ENCODE assay signal across 22 mouse cellular contexts in genomic region chr13:91385393-91385792, GRCm38 (mm10).
DNase-seq lines count a peak whose midpoint lies in the region; ATAC-seq and TF ChIP-seq lines count a peak whose summit lies in the region.
"Had no signal": no experiment of that assay in that cellular context is flagged by ENCODE, and none has a peak within 500 bp of the region (broad histone marks: within the 10 kb centered on the region; RNA-seq: fewer than 3 reads in every experiment).

No protein-coding gene starts in this region.

- H3K4me3 ChIP-seq in midbrain, postnatal 0 days (ENCODE audit: low read depth, low read length) = no peak overlapping the region
- no peak overlapping the region for H3K4me3 ChIP-seq in midbrain, embryonic 14.5 days (replicated peaks; ENCODE audit: low read depth, low read length)
- H3K4me3 ChIP-seq: embryonic facial prominence, embryonic 12.5 days had no signal

- H3K36me3 ChIP-seq in midbrain, postnatal 0 days (ENCODE audit: insufficient read depth, low read length) = no peaks in the 10 kb centered on the region
- no peaks in the 10 kb centered on the region for H3K36me3 ChIP-seq in midbrain, embryonic 14.5 days (ENCODE audit: control insufficient read depth, insufficient read depth, low read length)
- H3K36me3 ChIP-seq: embryonic facial prominence, embryonic 12.5 days; G1E had no signal

- no peak overlapping the region for H3K4me2 ChIP-seq in midbrain, postnatal 0 days (ENCODE audit: low read depth, low read length, poor library complexity, severe bottlenecking)
- no peak overlapping the region for H3K4me2 ChIP-seq in midbrain, embryonic 14.5 days (ENCODE audit: low read length)
- H3K4me2 ChIP-seq: embryonic facial prominence, embryonic 12.5 days; hindbrain, embryonic 14.5 days had no signal

- H3K27me3 ChIP-seq in midbrain, postnatal 0 days (ENCODE audit: insufficient read depth, low read length) = no peaks in the 10 kb centered on the region
- no peaks in the 10 kb centered on the region for H3K27me3 ChIP-seq in midbrain, embryonic 14.5 days (ENCODE audit: control insufficient read depth, insufficient read depth, low read length)
- H3K27me3 ChIP-seq: embryonic facial prominence, embryonic 12.5 days had no signal

- no peaks in the 10 kb centered on the region for H3K9me3 ChIP-seq in midbrain, postnatal 0 days (ENCODE audit: low read length)
- H3K9me3 ChIP-seq in midbrain, embryonic 14.5 days (ENCODE audit: control insufficient read depth, low read length) = no peaks in the 10 kb centered on the region
- H3K9me3 ChIP-seq: embryonic facial prominence, embryonic 12.5 days; G1E had no signal

- 47% methylated on average over 4 of the region's 4 CpGs for WGBS in midbrain, postnatal 0 days
- WGBS in midbrain, embryonic 14.5 days = 64% methylated on average over 4 of the region's 4 CpGs

- no peak for TF ChIP-seq CTCF in midbrain, postnatal 0 days (IDR thresholded peaks at IDR 0.05)

- H3K27ac ChIP-seq in midbrain, postnatal 0 days (ENCODE audit: low read depth, low read length) = no peak overlapping the region
- no peak overlapping the region for H3K27ac ChIP-seq in midbrain, embryonic 14.5 days (replicated peaks; ENCODE audit: low read depth, low read length)
- H3K27ac ChIP-seq: embryonic facial prominence, embryonic 12.5 days; hindbrain, embryonic 14.5 days had no signal

- peak; percentile 36 to 40 for DNase-seq in cerebellum, postnatal 10 days
- no peak for DNase-seq in cerebellum, adult 11 months
- DNase-seq in frontal cortex, postnatal 36 days (ENCODE audit: low spot score in 2 of 2) = no peak
- DNase-seq in midbrain, postnatal 0 days (ENCODE audit: low spot score) = peak; percentile 37
- DNase-seq in midbrain, embryonic 14.5 days = no peak
- no peak for DNase-seq in T-cell, adult 2 months (ENCODE audit: low spot score)
- DNase-seq: adrenal gland, postnatal 14 days; B cell, adult 2 months; cerebellum, adult 8-10 months; cerebellum, postnatal 25 days; gastrocnemius, postnatal 14 days; heart, postnatal 10 days; heart, postnatal 4 days; kidney, adult 8-10 months had no signal

- ATAC-seq in frontal cortex, adult (ENCODE audit: low TSS enrichment) = peak; percentile 70
- no peak for ATAC-seq in midbrain, postnatal 0 days (ENCODE audit: low FRiP score)
- no peak for ATAC-seq in midbrain, embryonic 14.5 days (ENCODE audit: low FRiP score, low TSS enrichment)
- ATAC-seq: activated CD4-positive, CD25-positive, alpha-beta regulatory T cell, adult 4 months; CD4-positive, CD25-positive, alpha-beta regulatory T cell, adult 4 months; inflammation-experienced regulatory T-cells, adult 6 months; intestine, postnatal 0 days had no signal

- H3K9ac ChIP-seq in midbrain, postnatal 0 days (replicated peaks; ENCODE audit: low read length, poor library complexity, severe bottlenecking) = no peak overlapping the region
- H3K9ac ChIP-seq in midbrain, embryonic 14.5 days (replicated peaks; ENCODE audit: low read length) = no peak overlapping the region
- H3K9ac ChIP-seq: embryonic facial prominence, embryonic 12.5 days; hindbrain, embryonic 14.5 days had no signal

- no peaks in the 10 kb centered on the region for H3K4me1 ChIP-seq in midbrain, postnatal 0 days (ENCODE audit: insufficient read depth, low read length)
- no peaks in the 10 kb centered on the region for H3K4me1 ChIP-seq in midbrain, embryonic 14.5 days (ENCODE audit: control insufficient read depth, insufficient read depth, low read length)

Comparison
In these comparisons a context has a peak if more than half of its experiments do, and no peak if none do; other contexts are left out.
1. DNase-seq: peak in cerebellum, postnatal 10 days (2 of 2) and midbrain, postnatal 0 days (single experiment); none in cerebellum, adult 11 months (single experiment), frontal cortex, postnatal 36 days (0 of 2), midbrain, embryonic 14.5 days (single experiment) and T-cell, adult 2 months (single experiment).